Mouse (Mus musculus) liver, adult 2 months (tissue): Measurements from ENCODE around the gene Tgfbr3.

Experiments
- CTCF ChIP-seq: fragments of 200-500 bp; IDR thresholded peaks from 2 replicates; pipeline ENCODE4 v1.5.1; 2011; ENCODE audit warnings: low read depth, low read length, control low read depth
- POLR2A ChIP-seq: fragments of 200-500 bp; IDR thresholded peaks from 2 replicates; pipeline ENCODE4 v1.6.1; 2011; ENCODE audit warnings: low read length, control low read depth; ENCODE audit not compliant: insufficient read depth; ENCODE audit errors: extremely low read depth

- TF ChIP-seq POLR2A, result no peak
- TF ChIP-seq CTCF, result no peak
Measured at GRCm38 (mm10) chr5:107261930-107262329, 27.5 kb downstream of the Tgfbr3 start.
